21 mouse cellular contexts compared by ENCODE assay signal in the genomic region with DNA sequence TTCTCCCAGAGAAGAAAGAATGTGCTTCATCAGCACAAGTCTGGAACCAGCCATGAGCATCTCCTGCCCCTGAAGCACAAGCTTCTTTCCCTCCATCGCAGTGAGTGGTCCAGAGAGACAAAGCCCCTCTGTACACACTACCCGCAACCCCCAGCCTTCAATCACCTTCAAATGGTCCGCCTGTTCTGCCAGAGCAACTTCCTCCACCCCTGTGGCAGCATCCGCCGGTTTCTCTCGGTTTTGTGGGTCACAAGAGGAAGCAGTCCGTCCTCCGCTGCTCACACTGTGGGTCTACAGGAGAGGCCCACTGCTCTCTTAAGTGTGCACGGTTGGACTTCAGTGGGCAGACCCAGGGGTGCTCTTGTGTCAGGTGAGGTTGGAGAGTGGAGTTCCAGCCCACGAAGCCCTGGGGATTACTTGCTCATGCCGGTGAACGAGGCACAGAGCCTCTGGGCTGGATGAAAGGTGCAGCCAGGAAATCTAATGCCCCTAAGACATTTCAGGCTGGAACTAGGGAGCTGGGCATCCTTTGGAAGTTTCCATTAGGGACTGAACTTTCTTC. TPM values are rescaled to one million over a fixed set of nuclear protein-coding genes. Genes with fewer than 3 reads are reported as not detected.
DNase-seq lines count a peak whose midpoint lies in the region; ATAC-seq and TF ChIP-seq lines count a peak whose summit lies in the region.
"Had no signal": no experiment of that assay in that cellular context is flagged by ENCODE, and none has a peak within 500 bp of the region (broad histone marks: within the 10 kb centered on the region; RNA-seq: fewer than 3 reads in every experiment).

Gene Olfr1342, minus strand, starts transcription at position 345 of the 562 bp plus-strand sequence.

- H3K36me3 ChIP-seq in kidney, postnatal 0 days (ENCODE audit: insufficient read depth, low read length): no peaks in the 10 kb centered on the region
- H3K36me3 ChIP-seq in CH12.LX (replicated peaks in 1 of 2; ENCODE audit: control insufficient read depth in 1 of 2, insufficient read depth in 1 of 2, low read length in 1 of 2): no peaks in the 10 kb centered on the region
- no peaks in the 10 kb centered on the region for H3K36me3 ChIP-seq in limb, embryonic 12.5 days
- H3K36me3 ChIP-seq in intestine, embryonic 15.5 days: no peaks in the 10 kb centered on the region
- H3K36me3 ChIP-seq in forebrain, embryonic 10.5 days (replicated peaks): no peaks in the 10 kb centered on the region
- H3K36me3 ChIP-seq: embryonic facial prominence, embryonic 13.5 days; forebrain, embryonic 12.5 days; midbrain, embryonic 12.5 days had no signal

- no peak within 1 kb of the TSS for H3K9ac ChIP-seq in kidney, postnatal 0 days (ENCODE audit: low read depth, low read length)
- no peak within 1 kb of the TSS for H3K9ac ChIP-seq in CH12.LX (ENCODE audit: insufficient read depth, low read depth)
- no peak within 1 kb of the TSS; the same call in 1 of the 2 replicates for H3K9ac ChIP-seq in limb, embryonic 12.5 days (replicated peaks)
- H3K9ac ChIP-seq in intestine, embryonic 15.5 days: no peak within 1 kb of the TSS
- H3K9ac ChIP-seq: embryonic facial prominence, embryonic 13.5 days; forebrain, embryonic 12.5 days; midbrain, embryonic 12.5 days had no signal

- no peak within 1 kb of the TSS for H3K4me2 ChIP-seq in kidney, postnatal 0 days (ENCODE audit: low read length)
- 0 out of 2 replicates have a peak within 1 kb of the TSS, but pooled peaks have one; percentile 2 for H3K4me2 ChIP-seq in CH12.LX (ENCODE audit: insufficient read depth, low read depth, poor library complexity, severe bottlenecking)
- H3K4me2 ChIP-seq in limb, embryonic 12.5 days: peak within 1 kb of the TSS; percentile 32
- no peak within 1 kb of the TSS for H3K4me2 ChIP-seq in intestine, embryonic 15.5 days (replicated peaks)
- H3K4me2 ChIP-seq: embryonic facial prominence, embryonic 13.5 days; forebrain, embryonic 12.5 days; midbrain, embryonic 12.5 days had no signal

- no peak for TF ChIP-seq RAD21 in CH12.LX (IDR thresholded peaks at IDR 0.05; ENCODE audit: low read depth, low read length)

- no peak; the same call in 1 of the 2 replicates for ATAC-seq in kidney, postnatal 0 days (replicated peaks; ENCODE audit: low FRiP score, low read depth)
- ATAC-seq in limb, embryonic 12.5 days (ENCODE audit: insufficient number of reproducible peaks, insufficient read depth, low FRiP score, low TSS enrichment, low read depth): 0 out of 2 replicates have a peak, but pooled peaks have one; percentile 29
- ATAC-seq in intestine, embryonic 15.5 days: no peak

- no peaks in the 10 kb centered on the region for H3K79me2 ChIP-seq in CH12.LX (replicated peaks; ENCODE audit: control insufficient read depth, extremely low read depth, insufficient read depth, poor library complexity, severe bottlenecking)

- TF ChIP-seq POLR2A in CH12.LX (IDR thresholded peaks at IDR 0.05; ENCODE audit: low read depth, low read length): no peak

- H3K27me3 ChIP-seq in kidney, postnatal 0 days (ENCODE audit: insufficient read depth, low read length): no peaks in the 10 kb centered on the region
- peaks cover 85% of the 10 kb centered on the region for H3K27me3 ChIP-seq in CH12.LX (replicated peaks)
- no peaks in the 10 kb centered on the region for H3K27me3 ChIP-seq in limb, embryonic 12.5 days
- no peaks in the 10 kb centered on the region for H3K27me3 ChIP-seq in intestine, embryonic 15.5 days (replicated peaks)
- H3K27me3 ChIP-seq in forebrain, embryonic 10.5 days (ENCODE audit: poor library complexity, severe bottlenecking): peaks cover 4% of the 10 kb centered on the region; the same call in 1 of the 2 replicates
- H3K27me3 ChIP-seq: forebrain, embryonic 12.5 days; midbrain, embryonic 12.5 days had no signal

- H3K4me1 ChIP-seq in kidney, postnatal 0 days (replicated peaks; ENCODE audit: insufficient read depth, low read length): no peaks in the 10 kb centered on the region
- no peaks in the 10 kb centered on the region for H3K4me1 ChIP-seq in CH12.LX (ENCODE audit: control insufficient read depth in 1 of 2, insufficient read depth in 2 of 2)
- peaks cover 17% of the 10 kb centered on the region for H3K4me1 ChIP-seq in limb, embryonic 12.5 days (replicated peaks)
- H3K4me1 ChIP-seq in intestine, embryonic 15.5 days (replicated peaks): no peaks in the 10 kb centered on the region
- H3K4me1 ChIP-seq in forebrain, embryonic 10.5 days: peaks cover 20% of the 10 kb centered on the region
- H3K4me1 ChIP-seq: embryonic facial prominence, embryonic 13.5 days had no signal

- no peak within 1 kb of the TSS for H3K27ac ChIP-seq in kidney, postnatal 0 days
- H3K27ac ChIP-seq in CH12.LX (ENCODE audit: insufficient read depth, low read depth): no peak within 1 kb of the TSS
- peak within 1 kb of the TSS; percentile 58 for H3K27ac ChIP-seq in limb, embryonic 12.5 days
- no peak within 1 kb of the TSS for H3K27ac ChIP-seq in intestine, embryonic 15.5 days
- no peak within 1 kb of the TSS for H3K27ac ChIP-seq in forebrain, embryonic 10.5 days
- H3K27ac ChIP-seq: embryonic facial prominence, embryonic 13.5 days; forebrain, embryonic 12.5 days; heart, adult 2 months; midbrain, embryonic 12.5 days had no signal

- TF ChIP-seq EP300 in CH12.LX (IDR thresholded peaks at IDR 0.05; ENCODE audit: low read length): no peak

- in situ Hi-C loops in CH12.LX (cut with MboI; ENCODE audit: low pct_ligation_motif_present, low pct_unique_long_range_greater_than_20kb, low sequenced_read_pairs): no loop called here

- H3K4me3 ChIP-seq in kidney, postnatal 0 days (replicated peaks; ENCODE audit: low read depth, low read length): no peak within 1 kb of the TSS
- H3K4me3 ChIP-seq in CH12.LX (replicated peaks in 1 of 3; ENCODE audit: low read depth in 2 of 3, low read length in 2 of 3, poor library complexity in 1 of 3): no peak within 1 kb of the TSS
- 0 out of 2 replicates have a peak within 1 kb of the TSS, but pooled peaks have one; percentile 3 for H3K4me3 ChIP-seq in limb, embryonic 12.5 days (replicated peaks)
- no peak within 1 kb of the TSS for H3K4me3 ChIP-seq in intestine, embryonic 15.5 days (replicated peaks)
- no peak within 1 kb of the TSS for H3K4me3 ChIP-seq in forebrain, embryonic 10.5 days
- H3K4me3 ChIP-seq: embryonic facial prominence, embryonic 13.5 days; forebrain, embryonic 12.5 days; heart, adult 2 months; midbrain, embryonic 12.5 days; myocyte had no signal

- peak; percentile 0 for DNase-seq in kidney, postnatal 0 days (ENCODE audit: low spot score)
- DNase-seq in kidney, adult 18-20 months: no peak
- DNase-seq in A20 (ENCODE audit: low read depth, low spot score) (peak; percentile 23), CH12.LX (ENCODE audit: extremely low read depth) (no peak)
- DNase-seq in right cerebral cortex, postnatal 4 days: no peak
- no peak for DNase-seq in forebrain, embryonic 10.5 days (ENCODE audit: extremely low spot score, low spot score)
- DNase-seq: cerebellum, adult 18-20 months; heart, adult 2 months; heart, postnatal 4 days; kidney, adult 2 months; right cerebral cortex, postnatal 25 days had no signal

- dilution Hi-C loops in CH12.LX (cut with MboI; ENCODE audit: extremely low pct_ligation_motif_present, extremely low pct_unique_long_range_greater_than_20kb, low sequenced_read_pairs): no loop called here

- TF ChIP-seq CTCF in kidney, postnatal 0 days (IDR thresholded peaks at IDR 0.05; ENCODE audit: low read depth): no peak
- no peak for TF ChIP-seq CTCF in CH12.LX (conservative IDR thresholded peaks at IDR 0.05 in 1 of 2, IDR thresholded peaks at IDR 0.05 in 1 of 2; ENCODE audit: low read depth in 2 of 2, low read length in 2 of 2)

- WGBS in kidney, postnatal 0 days: 32% methylated on average over 12 of the region's 12 CpGs
- WGBS in limb, embryonic 12.5 days: 44% methylated on average over 12 of the region's 12 CpGs
- 54% methylated on average over 12 of the region's 12 CpGs for WGBS in intestine, embryonic 15.5 days
- WGBS in forebrain, embryonic 10.5 days: 51% methylated on average over 12 of the region's 12 CpGs

- no peaks in the 10 kb centered on the region for H3K9me3 ChIP-seq in kidney, postnatal 0 days (replicated peaks; ENCODE audit: low read length)
- H3K9me3 ChIP-seq in CH12.LX (replicated peaks; ENCODE audit: low read length): peaks cover 2% of the 10 kb centered on the region
- H3K9me3 ChIP-seq in limb, embryonic 12.5 days: no peaks in the 10 kb centered on the region
- no peaks in the 10 kb centered on the region for H3K9me3 ChIP-seq in intestine, embryonic 15.5 days
- no peaks in the 10 kb centered on the region for H3K9me3 ChIP-seq in forebrain, embryonic 10.5 days
- H3K9me3 ChIP-seq: embryonic facial prominence, embryonic 13.5 days; forebrain, embryonic 12.5 days; midbrain, embryonic 12.5 days had no signal

TF ChIP-seq in CH12.LX, 34 proteins besides CTCF, POLR2A, EP300 and RAD21:
- no peak for TF ChIP-seq ZKSCAN1 (IDR thresholded peaks at IDR 0.05; ENCODE audit: borderline replicate concordance, low read depth, low read length)
- TF ChIP-seq ZC3H11A (IDR thresholded peaks at IDR 0.05; ENCODE audit: low read depth, low read length): no peak
- no peak for TF ChIP-seq CHD1 (IDR thresholded peaks at IDR 0.05; ENCODE audit: low read depth, low read length)
- TF ChIP-seq ZMIZ1 (IDR thresholded peaks at IDR 0.05; ENCODE audit: low read depth, low read length): no peak
- no peak for TF ChIP-seq SMC3 (IDR thresholded peaks at IDR 0.05; ENCODE audit: low read depth, low read length)

RNA-seq across cellular contexts. Expression of gene Olfr1342, which starts in this region (rescaled TPM):
- 0.03 and 0.13 TPM in 2 replicates for polyA plus RNA-seq in kidney, postnatal 0 days (2015; fragmentation: Nextera tagmentation; extraction: Ambion mirVana)
- not detected in 2 replicates for total RNA-seq in CH12.LX (2012; rRNA removed)
- total RNA-seq in CH12.LX (2014; rRNA removed): not detected in 2 replicates
- polyA plus RNA-seq in CH12.LX (2012; ENCODE audit: insufficient read length, low read depth): not detected in 2 replicates
- polyA plus RNA-seq in limb, embryonic 12.5 days (2016; fragmentation: Nextera tagmentation; extraction: Ambion mirVana): 0.13 TPM in 1 of 2 replicates, not detected in the other
- not detected in 2 replicates for polyA plus RNA-seq in intestine, embryonic 15.5 days (2015; fragmentation: Nextera tagmentation; extraction: Ambion mirVana)
- not detected in 2 replicates for polyA plus RNA-seq in forebrain, embryonic 10.5 days (2016; fragmentation: Nextera tagmentation; extraction: Ambion mirVana)
- total RNA-seq: adrenal gland, adult 18-20 months; heart, adult 2 months; heart, postnatal 4 days; layer of hippocampus, postnatal 25 days; left cerebral cortex, postnatal 36 days had no signal
- polyA plus RNA-seq: forebrain, embryonic 12.5 days; heart, adult 2 months; kidney, adult 2 months; midbrain, embryonic 12.5 days; myocyte; urinary bladder, adult 2 months had no signal

Comparison
In these comparisons a context has a peak if more than half of its experiments do, and no peak if none do; other contexts are left out.
1. Peak in DNase-seq in kidney, postnatal 0 days; RNA of the gene not detected or under 1 TPM.
2. Peak in ATAC-seq, H3K4me3 ChIP-seq, H3K27ac ChIP-seq and H3K4me2 ChIP-seq in limb, embryonic 12.5 days; RNA of the gene not detected or under 1 TPM.